Mouse (Mus musculus) limb, embryonic 14.5 days (tissue): ENCODE measurements around the gene Pde4dip. TPM values are rescaled to one million over a fixed set of nuclear protein-coding genes. Genes with fewer than 3 reads are reported as not detected.

Experiments used
- ATAC-seq: fragments of 200-750 bp; cut with Nextera tagmentation; 2 replicates; pipeline ENCODE4 v1.8.0; 2017; ENCODE audit warnings: low read depth, moderate number of reproducible peaks, moderate TSS enrichment; ENCODE audit not compliant: low FRiP score
- DNase-seq: peaks from one replicate; pipeline ENCODE4 v3.0.0-alpha.2; 2015; ENCODE audit warnings: low spot score
- H3K27ac ChIP-seq: fragments of 300-500 bp; sonication (generic); replicated peaks from 2 replicates; pipeline ENCODE4 v1.5.1; 2014; ENCODE audit warnings: low read depth, mild to moderate bottlenecking, low read length, moderate library complexity, mixed read lengths
- H3K27me3 ChIP-seq: fragments of 300-500 bp; sonication (generic); 2 replicates; pipeline ENCODE4 v1.6.1; 2014; ENCODE audit warnings: low read length, mixed read lengths; ENCODE audit not compliant: control insufficient read depth, insufficient read depth
- H3K36me3 ChIP-seq: fragments of 300-500 bp; sonication (generic); 2 replicates; pipeline ENCODE4 v1.6.1; 2014; ENCODE audit warnings: mild to moderate bottlenecking, low read length, moderate library complexity, mixed read lengths; ENCODE audit not compliant: control insufficient read depth, insufficient read depth
- H3K4me1 ChIP-seq: fragments of 300-500 bp; sonication (generic); 2 replicates; pipeline ENCODE4 v1.6.1; 2014; ENCODE audit warnings: antibody characterized with exemption, low read length, mixed read lengths; ENCODE audit not compliant: control insufficient read depth, insufficient read depth
- H3K4me2 ChIP-seq: fragments of 300-500 bp; sonication (generic); replicated peaks from 2 replicates; pipeline ENCODE4 v1.6.1; 2014; ENCODE audit warnings: low read depth, mild to moderate bottlenecking, low read length, moderate library complexity; ENCODE audit not compliant: severe bottlenecking
- H3K4me3 ChIP-seq: fragments of 300-500 bp; sonication (generic); replicated peaks from 2 replicates; pipeline ENCODE4 v1.5.1; 2014; ENCODE audit warnings: low read length
- H3K9ac ChIP-seq: fragments of 300-500 bp; sonication (generic); 2 replicates; pipeline ENCODE4 v1.6.1; 2014; ENCODE audit warnings: mild to moderate bottlenecking, low read depth, low read length, moderate library complexity; ENCODE audit not compliant: severe bottlenecking
- H3K9me3 ChIP-seq: fragments of 300-500 bp; sonication (generic); 2 replicates; pipeline ENCODE4 v1.6.1; 2016; ENCODE audit warnings: low read length; ENCODE audit not compliant: control insufficient read depth
- POLR2A ChIP-seq: fragments of 200-500 bp; IDR thresholded peaks from 2 replicates; pipeline ENCODE4 v1.8.0; 2012; ENCODE audit warnings: inconsistent platforms, mild to moderate bottlenecking, moderate library complexity, borderline replicate concordance; ENCODE audit not compliant: insufficient read depth, insufficient read length; ENCODE audit errors: extremely low read depth
- WGBS: fragments of 180-500 bp; shearing (Covaris S2); extraction: QIAGEN DNeasy Blood & Tissue Kit; methylation state at CpG from one replicate; pipeline ENCODE4 v1.1.7; 2014; 5-methylcytosine and 5-hydroxymethylcytosine counted together
- polyA plus RNA-seq, 2 experiments: library from polyadenylated mRNA; depleted of rRNA in 1 of 2; stranded (reverse) in 1 of 2; unstranded in 1 of 2; fragments of >200 nt; fragmentation: Nextera tagmentation in 1 of 2; extraction: Ambion mirVana in 1 of 2; gene quantifications; 2 replicates each; pipeline versions ENCODE4 v1.2.1 to v1.2.3; 2012 to 2014

Pde4dip gene
- polyA plus RNA-seq, 2 experiments = 33.3 to 38.5 TPM

DNA sequence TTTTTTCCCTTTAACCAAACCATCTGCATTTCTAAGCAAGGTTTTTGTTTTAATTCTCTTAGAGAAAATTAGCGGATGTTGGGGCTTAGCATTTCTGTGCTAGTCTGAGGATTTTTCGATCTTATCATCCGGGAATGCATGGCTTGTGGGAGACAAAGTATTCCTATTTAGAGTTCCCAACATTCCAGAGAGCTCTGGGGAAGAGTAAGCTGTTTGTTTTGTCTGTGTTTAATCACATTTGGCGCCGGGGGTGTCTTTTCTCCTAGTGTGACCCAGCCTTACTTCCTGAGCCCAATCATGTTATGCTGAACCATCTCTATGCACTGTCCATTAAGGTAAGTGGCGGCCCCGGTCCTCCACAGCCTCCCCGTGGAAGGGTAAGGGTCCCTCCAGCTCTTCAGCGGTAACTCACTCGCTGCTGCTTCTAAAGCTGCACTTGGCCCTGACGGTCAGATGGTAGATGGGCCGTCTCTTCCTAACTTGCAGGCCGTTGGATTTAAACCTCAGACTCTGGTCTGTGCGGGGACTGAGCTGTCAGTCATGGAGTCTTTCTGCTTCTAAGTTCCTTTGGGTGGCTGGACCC lies 221.3 kb downstream of the Pde4dip start:
- ATAC-seq (no peak), DNase-seq (no peak)
- WGBS = 83% methylated on average over 14 of the region's 14 CpGs
- Histone ChIP-seq H3K4me3 (no peak overlapping the region), H3K9me3 (no peaks in the 10 kb centered on the region), H3K4me2 (no peak overlapping the region), H3K9ac (no peak overlapping the region), H3K27me3 (no peaks in the 10 kb centered on the region), H3K4me1 (no peaks in the 10 kb centered on the region), H3K27ac (no peak overlapping the region), H3K36me3 (peaks cover 70% of the 10 kb centered on the region)
- no peak for TF ChIP-seq POLR2A

DNA sequence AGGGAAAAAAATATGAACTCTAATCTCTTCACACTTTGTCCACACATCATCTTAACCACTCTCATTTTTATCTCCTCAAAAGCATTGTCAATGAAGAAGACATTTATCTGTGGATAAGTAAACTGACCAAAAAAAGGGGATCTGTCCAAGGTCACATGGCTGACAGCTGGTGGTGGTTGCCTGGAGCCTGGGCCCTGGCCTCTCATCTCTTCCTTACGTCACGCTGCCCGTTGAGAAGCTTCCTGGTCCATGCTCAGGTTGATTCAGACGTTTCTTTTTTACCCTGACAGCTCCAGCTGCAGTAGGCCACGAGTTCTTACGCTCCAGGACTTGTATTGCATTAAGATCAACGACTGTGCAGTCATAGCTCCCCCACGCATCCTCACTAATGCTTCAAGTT lies 222.4 kb downstream of the Pde4dip start:
- no peak overlapping the region for H3K9ac ChIP-seq
- no peak for TF ChIP-seq POLR2A

GRCm38 (mm10) chr3:97665525-97665924 lies 223.0 kb downstream of the Pde4dip start:
- DNase-seq = no peak
- H3K4me1 ChIP-seq = no peaks in the 10 kb centered on the region
- no peak overlapping the region for H3K4me3 ChIP-seq
- no peak overlapping the region for H3K4me2 ChIP-seq
- no peaks in the 10 kb centered on the region for H3K9me3 ChIP-seq
- no peak for ATAC-seq
- peaks cover 62% of the 10 kb centered on the region for H3K36me3 ChIP-seq
- no peak overlapping the region for H3K27ac ChIP-seq
- 85% methylated on average over 9 of the region's 9 CpGs for WGBS
- TF ChIP-seq POLR2A = no peak
- no peak overlapping the region for H3K9ac ChIP-seq
- no peaks in the 10 kb centered on the region for H3K27me3 ChIP-seq

More for the DNA sequence above, 222.4 kb downstream of the Pde4dip start:
- WGBS = 80% methylated on average over 8 of the region's 8 CpGs
- H3K4me3 ChIP-seq = no peak overlapping the region
- H3K4me2 ChIP-seq = no peak overlapping the region
- ATAC-seq (no peak), DNase-seq (no peak)
- H3K9me3 ChIP-seq = no peaks in the 10 kb centered on the region
- no peaks in the 10 kb centered on the region for H3K4me1 ChIP-seq
- H3K27me3 ChIP-seq = no peaks in the 10 kb centered on the region
- H3K27ac ChIP-seq = no peak overlapping the region
- peaks cover 69% of the 10 kb centered on the region for H3K36me3 ChIP-seq

DNA sequence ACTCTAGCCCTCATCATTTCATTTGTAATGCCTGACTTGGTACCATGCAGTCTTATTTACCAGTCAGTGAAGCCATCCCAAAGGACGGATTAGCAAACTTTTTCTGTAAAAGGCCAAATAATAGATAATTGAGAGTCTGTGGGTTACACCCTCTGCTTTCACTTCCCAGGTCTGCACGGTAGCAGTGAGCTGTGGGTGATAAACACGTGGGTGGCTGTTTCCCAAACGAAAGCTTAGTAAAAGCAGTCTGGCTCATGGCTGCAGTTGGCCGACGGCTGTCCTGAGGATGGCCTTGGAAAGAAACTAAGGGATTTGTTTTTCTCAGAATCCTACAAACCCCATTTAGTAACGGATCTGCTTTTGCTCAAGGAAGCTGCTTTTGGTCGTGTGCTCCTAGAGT lies 227.3 kb downstream of the Pde4dip start:
- no peak overlapping the region for H3K4me2 ChIP-seq
- TF ChIP-seq POLR2A = no peak
- H3K27ac ChIP-seq = no peak overlapping the region

GRCm38 (mm10) chr3:97659746-97660145 lies 228.8 kb downstream of the Pde4dip start:
- Histone ChIP-seq H3K4me2 (no peak overlapping the region), H3K4me1 (0 out of 2 replicates have a peak, but pooled peaks cover 11% of the 10 kb centered on the region), H3K4me3 (no peak overlapping the region), H3K27me3 (no peaks in the 10 kb centered on the region), H3K9ac (no peak overlapping the region), H3K36me3 (peaks cover 24% of the 10 kb centered on the region), H3K27ac (no peak overlapping the region), H3K9me3 (no peaks in the 10 kb centered on the region)
- ATAC-seq (no peak), DNase-seq (no peak)
- no peak for TF ChIP-seq POLR2A
- 88% methylated on average over 7 of the region's 7 CpGs for WGBS

More for the DNA sequence above, 227.3 kb downstream of the Pde4dip start:
- DNase-seq (no peak), ATAC-seq (no peak)
- 0 out of 2 replicates have a peak, but pooled peaks cover 11% of the 10 kb centered on the region for H3K4me1 ChIP-seq
- peaks cover 34% of the 10 kb centered on the region for H3K36me3 ChIP-seq
- H3K4me3 ChIP-seq = no peak overlapping the region
- 46% methylated on average over 8 of the region's 8 CpGs for WGBS
- no peaks in the 10 kb centered on the region for H3K9me3 ChIP-seq
- H3K27me3 ChIP-seq = no peaks in the 10 kb centered on the region
- no peak overlapping the region for H3K9ac ChIP-seq
